Mouse (Mus musculus) heart, postnatal 0 days (tissue): Measurements from ENCODE around the gene Mycbp.

Experiments used
- CTCF ChIP-seq: IDR thresholded peaks from 2 replicates; pipeline ENCODE4 v1.5.1; 2016; ENCODE audit warnings: antibody characterized with exemption, control low read depth, low read depth
- EP300 ChIP-seq: IDR thresholded peaks from 2 replicates; pipeline ENCODE4 v1.6.1; 2016; ENCODE audit warnings: antibody characterized with exemption, low read depth

- TF ChIP-seq CTCF = no peak
- TF ChIP-seq EP300 = no peak
These were observed 565 bp downstream of the Mycbp start for GRCm38 (mm10) chr4:123905126-123905668.
